Mouse (Mus musculus) MEL (cell line): ENCODE results near the gene Mettl23. TPM values are rescaled to one million over a fixed set of nuclear protein-coding genes. Genes with fewer than 3 reads are reported as not detected.

ENCODE experiments used
- DNase-seq: peaks from one replicate; pipeline ENCODE4 v3.0.0; 2011; ENCODE audit warnings: low read depth, low spot score
- H3K27ac ChIP-seq: 2 replicates; pipeline ENCODE4 v1.5.1; 2012; ENCODE audit warnings: low read depth, mild to moderate bottlenecking, control low read depth, low read length, moderate library complexity; ENCODE audit not compliant: control insufficient read depth
- H3K27me3 ChIP-seq, 2 experiments: fragments of 150-350 bp in 1 of 2; sonication (generic) in 1 of 2; 2 replicates each; pipeline ENCODE4 v1.6.1; 2012; ENCODE audit warnings: low read length in 2 of 2, mild to moderate bottlenecking in 2 of 2, improper control_type of control experiment in 1 of 2, moderate library complexity in 1 of 2; ENCODE audit not compliant: insufficient read depth in 2 of 2, control insufficient read depth in 1 of 2
- H3K36me3 ChIP-seq, 2 experiments: 2 replicates each; pipeline ENCODE4 v1.6.1; 2012 to 2014; ENCODE audit warnings: low read length in 2 of 2, improper control_type of control experiment in 1 of 2, inconsistent platforms in 1 of 2, mild to moderate bottlenecking in 1 of 2; ENCODE audit not compliant: insufficient read depth in 2 of 2, control insufficient read depth in 1 of 2
- H3K4me1 ChIP-seq, 2 experiments: fragments of 150-350 bp in 1 of 2; sonication (generic) in 1 of 2; 2 replicates each; pipeline ENCODE4 v1.6.1; 2012; ENCODE audit warnings: low read length in 2 of 2, improper control_type of control experiment in 1 of 2, mild to moderate bottlenecking in 1 of 2; ENCODE audit not compliant: insufficient read depth in 2 of 2, control insufficient read depth in 1 of 2
- H3K4me3 ChIP-seq, 2 experiments: fragments of 150-350 bp in 1 of 2; sonication (generic) in 1 of 2; 2 replicates each; pipeline ENCODE4 v1.5.1; 2012; ENCODE audit warnings: low read depth in 2 of 2, low read length in 2 of 2, mild to moderate bottlenecking in 2 of 2, moderate library complexity in 2 of 2, control low read depth in 1 of 2, improper control_type of control experiment in 1 of 2; ENCODE audit not compliant: control insufficient read depth in 1 of 2, insufficient read depth in 1 of 2
- H3K79me2 ChIP-seq: 2 replicates; pipeline ENCODE4 v1.6.1; 2012; ENCODE audit warnings: mild to moderate bottlenecking, low read length, moderate library complexity; ENCODE audit not compliant: control insufficient read depth, poor library complexity, insufficient read depth
- H3K9ac ChIP-seq: 2 replicates; pipeline ENCODE4 v1.6.1; 2012; ENCODE audit warnings: low read depth, mild to moderate bottlenecking, control low read depth, low read length, moderate library complexity; ENCODE audit not compliant: control insufficient read depth, poor library complexity, severe bottlenecking
- H3K9me3 ChIP-seq: fragments of 150-350 bp; sonication (generic); replicated peaks from 2 replicates; pipeline ENCODE4 v1.6.1; 2012; ENCODE audit warnings: mild to moderate bottlenecking, low read length, improper control_type of control experiment, moderate library complexity; ENCODE audit not compliant: insufficient read depth
- CHD1 ChIP-seq: IDR thresholded peaks from 2 replicates; pipeline ENCODE4 v1.6.1; 2012; ENCODE audit warnings: low read depth, mild to moderate bottlenecking, inconsistent platforms, low read length, improper control_type of control experiment
- CHD2 ChIP-seq: IDR thresholded peaks from 2 replicates; pipeline ENCODE4 v1.6.1; 2011; ENCODE audit warnings: low read length, improper control_type of control experiment
- CTCF ChIP-seq, 3 experiments: IDR thresholded peaks in 2 of 3; conservative IDR thresholded peaks in 1 of 3; 2 replicates each; pipeline ENCODE4 v1.5.1; 2011 to 2012; ENCODE audit warnings: low read length in 3 of 3, low read depth in 2 of 3, mild to moderate bottlenecking in 2 of 3, improper control_type of control experiment in 1 of 3, inconsistent platforms in 1 of 3, mixed read lengths in 1 of 3, moderate library complexity in 1 of 3; ENCODE audit not compliant: control insufficient read depth in 1 of 3, insufficient read depth in 1 of 3, poor library complexity in 1 of 3, severe bottlenecking in 1 of 3
- E2F4 ChIP-seq: IDR thresholded peaks from 2 replicates; pipeline ENCODE4 v1.6.1; 2011; ENCODE audit warnings: low read depth, low read length, improper control_type of control experiment, borderline replicate concordance
- ELF1 ChIP-seq: IDR thresholded peaks from 2 replicates; pipeline ENCODE4 v1.6.1; 2014; ENCODE audit warnings: low read depth, mild to moderate bottlenecking, inconsistent platforms, low read length, improper control_type of control experiment, moderate library complexity
- EP300 ChIP-seq, 2 experiments: IDR thresholded peaks; 2 replicates each; pipeline ENCODE4 v1.6.1; 2011; ENCODE audit warnings: improper control_type of control experiment in 2 of 2, low read length in 2 of 2, low read depth in 1 of 2, mild to moderate bottlenecking in 1 of 2
- GABPA ChIP-seq: IDR thresholded peaks from 2 replicates; pipeline ENCODE4 v1.6.1; 2012; ENCODE audit warnings: low read depth, mild to moderate bottlenecking, inconsistent platforms, low read length, improper control_type of control experiment, moderate library complexity
- HCFC1 ChIP-seq: IDR thresholded peaks from 2 replicates; pipeline ENCODE4 v1.6.1; 2012; ENCODE audit warnings: low read depth, mild to moderate bottlenecking, inconsistent platforms, low read length, improper control_type of control experiment, moderate library complexity
- JUND ChIP-seq: IDR thresholded peaks from 2 replicates; pipeline ENCODE4 v1.6.1; 2011; ENCODE audit warnings: low read depth, mild to moderate bottlenecking, improper control_type of control experiment, low read length
- KAT2A ChIP-seq: conservative IDR thresholded peaks from 2 replicates; pipeline ENCODE4 v1.6.1; 2012; ENCODE audit warnings: low read depth, low read length, improper control_type of control experiment, inconsistent platforms
- MAX ChIP-seq: IDR thresholded peaks from 2 replicates; pipeline ENCODE4 v1.6.1; 2011; ENCODE audit warnings: low read length, improper control_type of control experiment
- MXI1 ChIP-seq: IDR thresholded peaks from 2 replicates; pipeline ENCODE4 v1.6.1; 2011; ENCODE audit warnings: mild to moderate bottlenecking, low read depth, low read length, improper control_type of control experiment
- MYB ChIP-seq: IDR thresholded peaks from 2 replicates; pipeline ENCODE4 v1.6.1; 2011; ENCODE audit warnings: mild to moderate bottlenecking, low read depth, low read length, improper control_type of control experiment
- MYC ChIP-seq: IDR thresholded peaks from 2 replicates; pipeline ENCODE4 v1.6.1; 2011; ENCODE audit warnings: low read depth, mild to moderate bottlenecking, low read length, improper control_type of control experiment, moderate library complexity
- NELFE ChIP-seq: IDR thresholded peaks from 2 replicates; pipeline ENCODE4 v1.6.1; 2011; ENCODE audit warnings: low read depth, low read length, improper control_type of control experiment
- NRF1 ChIP-seq: IDR thresholded peaks from 2 replicates; pipeline ENCODE4 v1.6.1; 2014; ENCODE audit warnings: low read depth, mild to moderate bottlenecking, inconsistent platforms, low read length, improper control_type of control experiment, moderate library complexity; ENCODE audit not compliant: poor library complexity, insufficient read depth, severe bottlenecking
- POLR2A ChIP-seq, 2 experiments: IDR thresholded peaks; 2 replicates each; pipeline ENCODE4 v1.6.1; 2011 to 2012; ENCODE audit warnings: low read length in 2 of 2, mild to moderate bottlenecking in 2 of 2, control low read depth in 1 of 2, improper control_type of control experiment in 1 of 2, low read depth in 1 of 2, moderate library complexity in 1 of 2; ENCODE audit not compliant: control insufficient read depth in 1 of 2, insufficient read depth in 1 of 2, poor library complexity in 1 of 2
- POLR2AphosphoS2 ChIP-seq: IDR thresholded peaks from 2 replicates; pipeline ENCODE4 v1.6.1; 2011; ENCODE audit warnings: low read length, improper control_type of control experiment
- RAD21 ChIP-seq: IDR thresholded peaks from 2 replicates; pipeline ENCODE4 v1.6.1; 2011; ENCODE audit warnings: mild to moderate bottlenecking, low read depth, low read length, improper control_type of control experiment
- RCOR1 ChIP-seq: IDR thresholded peaks from 2 replicates; pipeline ENCODE4 v1.6.1; 2012; ENCODE audit warnings: low read depth, mild to moderate bottlenecking, inconsistent platforms, low read length, improper control_type of control experiment
- SIN3A ChIP-seq: IDR thresholded peaks from 2 replicates; pipeline ENCODE4 v1.6.1; 2012; ENCODE audit warnings: low read length, improper control_type of control experiment, inconsistent platforms
- SMC3 ChIP-seq: IDR thresholded peaks from 2 replicates; pipeline ENCODE4 v1.6.1; 2011; ENCODE audit warnings: low read depth, low read length, improper control_type of control experiment
- TAL1 ChIP-seq: IDR thresholded peaks from 2 replicates; pipeline ENCODE4 v1.6.1; 2012; ENCODE audit warnings: mild to moderate bottlenecking, inconsistent platforms, low read length, moderate library complexity, mixed read lengths
- TBP ChIP-seq: IDR thresholded peaks from 2 replicates; pipeline ENCODE4 v1.8.0; 2011; ENCODE audit warnings: low read depth, low read length, improper control_type of control experiment
- TCF12 ChIP-seq: IDR thresholded peaks from 2 replicates; pipeline ENCODE4 v1.6.1; 2014; ENCODE audit warnings: low read depth, mild to moderate bottlenecking, inconsistent platforms, low read length, improper control_type of control experiment, moderate library complexity
- UBTF ChIP-seq: IDR thresholded peaks from 2 replicates; pipeline ENCODE4 v1.6.1; 2012; ENCODE audit warnings: low read depth, mild to moderate bottlenecking, inconsistent platforms, low read length, improper control_type of control experiment, moderate library complexity, borderline replicate concordance; ENCODE audit not compliant: insufficient read depth
- USF1 ChIP-seq: IDR thresholded peaks from 2 replicates; pipeline ENCODE4 v1.6.1; 2014; ENCODE audit warnings: low read depth, mild to moderate bottlenecking, inconsistent platforms, low read length, improper control_type of control experiment, moderate library complexity
- USF2 ChIP-seq, 2 experiments: IDR thresholded peaks; 2 replicates each; pipeline ENCODE4 v1.6.1; 2011 to 2012; ENCODE audit warnings: improper control_type of control experiment in 2 of 2, low read length in 2 of 2, borderline replicate concordance in 1 of 2, inconsistent platforms in 1 of 2, low read depth in 1 of 2, mild to moderate bottlenecking in 1 of 2; ENCODE audit not compliant: insufficient read depth in 1 of 2
- ZKSCAN1 ChIP-seq: IDR thresholded peaks from 2 replicates; pipeline ENCODE4 v1.6.1; 2012; ENCODE audit warnings: low read depth, mild to moderate bottlenecking, inconsistent platforms, low read length, improper control_type of control experiment, moderate library complexity
- ZMIZ1 ChIP-seq: IDR thresholded peaks from 2 replicates; pipeline ENCODE4 v1.6.1; 2012; ENCODE audit warnings: low read depth, mild to moderate bottlenecking, inconsistent platforms, low read length, improper control_type of control experiment, moderate library complexity
- polyA plus RNA-seq, 2 experiments: library from polyadenylated mRNA; stranded (reverse) in 1 of 2; unstranded in 1 of 2; fragments of >175 nt in 1 of 2; fragments of >200 nt in 1 of 2; gene quantifications; 2 replicates each; pipeline versions ENCODE4 v1.2.1 to v1.2.4; 2012; ENCODE audit warnings: low replicate concordance in 2 of 2, low read depth in 1 of 2; ENCODE audit not compliant: insufficient read length in 2 of 2, insufficient read depth in 1 of 2, missing spikeins in 1 of 2
- total RNA-seq: library from RNA; depleted of rRNA; stranded (reverse); fragments of 300-350 nt; gene quantifications from 2 replicates; pipeline ENCODE4 v1.2.3, GENCODE M21; 2012

The Mettl23 gene
- total and polyA plus RNA-seq, 3 experiments: 58.5 to 69.9 TPM; not detected in 1

- H3K9ac ChIP-seq: peak within 1 kb of the TSS; percentile 100
- TF ChIP-seq ZKSCAN1 (no peak), ELF1 (peak; percentile 89), TBP (peak; percentile 98), JUND (no peak), HCFC1 (peak; percentile 82), USF1 (peak; percentile 32; the same call in 1 of the 2 replicates), RCOR1 (no peak), KAT2A (peak; percentile 76), NELFE (peak; percentile 100), USF2 (IDR thresholded peaks at IDR 0.05; ENCODE audit: borderline replicate concordance in 1 of 2, insufficient read depth in 1 of 2, low read depth in 1 of 2, low read length in 2 of 2) (no peak), CTCF (IDR thresholded peaks at IDR 0.05 in 2 of 3, conservative IDR thresholded peaks at IDR 0.05 in 1 of 3; ENCODE audit: control insufficient read depth in 1 of 3, insufficient read depth in 1 of 3, low read depth in 2 of 3, low read length in 3 of 3, poor library complexity in 1 of 3, severe bottlenecking in 1 of 3) (no peak), TCF12 (peak; percentile 71), SIN3A (peak; percentile 89), E2F4 (peak; percentile 97), CHD1 (no peak), MAX (peak; percentile 80; the same call in 1 of the 2 replicates), RAD21 (no peak), CHD2 (no peak), POLR2A (IDR thresholded peaks at IDR 0.05; ENCODE audit: control insufficient read depth in 1 of 2, insufficient read depth in 1 of 2, low read depth in 1 of 2, low read length in 2 of 2, poor library complexity in 1 of 2) (peak; percentile 97 to 98), UBTF (peak; percentile 92; the same call in 1 of the 2 replicates), EP300 (IDR thresholded peaks at IDR 0.05; ENCODE audit: low read depth in 1 of 2, low read length in 2 of 2) (peak in 1 of 2 experiments; percentile 74; a peak in 2 of 4 replicates), MXI1 (peak; percentile 82), NRF1 (peak; percentile 98), ZMIZ1 (peak; percentile 100), MYC (peak; percentile 66; the same call in 1 of the 2 replicates), SMC3 (no peak), TAL1 (no peak), GABPA (peak; percentile 91), POLR2AphosphoS2 (peak; percentile 100), MYB (peak; percentile 83)
- peaks cover 6 to 12% of the 10 kb centered on the region in 2 experiments for H3K4me1 ChIP-seq
- no peaks in the 10 kb centered on the region for H3K9me3 ChIP-seq
- H3K27me3 ChIP-seq: no peaks in the 10 kb centered on the region
- H3K36me3 ChIP-seq: peaks cover 21 to 37% of the 10 kb centered on the region in 2 experiments
- peak within 1 kb of the TSS; percentile 100 for H3K27ac ChIP-seq
- peak; percentile 99 for DNase-seq
- H3K4me3 ChIP-seq: peak within 1 kb of the TSS; percentile 91 to 100
- H3K79me2 ChIP-seq: peaks cover 49% of the 10 kb centered on the region
Observed at GRCm38 (mm10) chr11:116852891-116853511, 9.9 kb downstream of the Mettl23 start, which contains the start of gene Srsf2. TSS of gene Srsf2 (minus strand) at chr11:116853094.
